22 mouse cellular contexts compared by ENCODE assay signal in the genomic region with DNA sequence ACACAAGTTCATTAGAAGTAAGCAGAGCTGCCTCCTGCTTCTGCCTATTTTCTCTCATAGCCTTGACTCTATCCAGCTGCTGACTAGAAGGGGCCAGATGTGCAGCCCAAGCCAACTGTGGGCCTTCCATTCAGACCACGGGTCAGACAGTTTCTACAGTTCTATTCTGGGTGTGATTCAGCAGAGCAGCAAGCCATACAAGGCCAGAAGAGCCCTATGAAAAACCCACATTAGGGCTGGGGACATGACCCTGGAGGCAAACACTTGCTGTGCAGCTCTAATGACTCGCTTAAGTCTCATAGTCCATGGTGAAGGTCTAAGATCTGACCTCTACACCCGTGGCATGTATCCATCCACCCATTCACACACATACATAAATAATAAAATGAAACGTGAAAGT. TPM values are rescaled to one million over a fixed set of nuclear protein-coding genes. Genes with fewer than 3 reads are reported as not detected.
A peak's percentile ranks its signal among the peaks of the same experiment; 100 is the strongest.
DNase-seq lines count a peak whose midpoint lies in the region; ATAC-seq lines count a peak whose summit lies in the region.
"Had no signal": no experiment of that assay in that cellular context is flagged by ENCODE, and none has a peak within 500 bp of the region (broad histone marks: within the 10 kb centered on the region; RNA-seq: fewer than 3 reads in every experiment).

No protein-coding gene starts in this region.

- H3K27ac ChIP-seq in liver, embryonic 12.5 days = no peak overlapping the region
- H3K27ac ChIP-seq: embryonic facial prominence, embryonic 10.5 days; embryonic facial prominence, embryonic 12.5 days; forebrain, embryonic 13.5 days; forebrain, embryonic 15.5 days had no signal

- no peak for ATAC-seq in liver, embryonic 12.5 days
- ATAC-seq: activated CD4-positive, CD25-positive, alpha-beta regulatory T cell, adult 4 months; forebrain, embryonic 13.5 days; forebrain, embryonic 15.5 days; forebrain, postnatal 0 days; Patski had no signal

- intact Hi-C loops in heart, postnatal 25 days (cut with DNase I) = no loop called here

- peaks cover 25% of the 10 kb centered on the region for H3K4me1 ChIP-seq in liver, embryonic 12.5 days
- H3K4me1 ChIP-seq: embryonic facial prominence, embryonic 12.5 days; forebrain, embryonic 13.5 days; forebrain, embryonic 15.5 days had no signal

- H3K9ac ChIP-seq in liver, embryonic 12.5 days = no peak overlapping the region
- H3K9ac ChIP-seq: embryonic facial prominence, embryonic 12.5 days; forebrain, embryonic 13.5 days; forebrain, embryonic 15.5 days; forebrain, postnatal 0 days had no signal

- H3K27me3 ChIP-seq in liver, embryonic 12.5 days (replicated peaks) = no peaks in the 10 kb centered on the region
- H3K27me3 ChIP-seq: embryonic facial prominence, embryonic 12.5 days; forebrain, embryonic 13.5 days; forebrain, embryonic 15.5 days; Patski had no signal

- no peaks in the 10 kb centered on the region for H3K36me3 ChIP-seq in liver, embryonic 12.5 days
- H3K36me3 ChIP-seq: embryonic facial prominence, embryonic 10.5 days; embryonic facial prominence, embryonic 12.5 days; forebrain, embryonic 15.5 days had no signal

- no peak overlapping the region for H3K4me2 ChIP-seq in liver, embryonic 12.5 days
- H3K4me2 ChIP-seq: embryonic facial prominence, embryonic 12.5 days; forebrain, embryonic 13.5 days; forebrain, embryonic 15.5 days had no signal

- H3K4me3 ChIP-seq in liver, embryonic 12.5 days = no peak overlapping the region
- H3K4me3 ChIP-seq: embryonic facial prominence, embryonic 10.5 days; embryonic facial prominence, embryonic 12.5 days; forebrain, embryonic 13.5 days; forebrain, embryonic 15.5 days had no signal

- peak; percentile 74 for DNase-seq in heart, adult 11 months
- DNase-seq in heart, postnatal 25 days (ENCODE audit: low spot score) = no peak
- DNase-seq in 3T3-L1 (ENCODE audit: low read depth, low spot score) (peak; percentile 28), 416B (ENCODE audit: low read depth) (peak; percentile 20), NIH3T3 (ENCODE audit: low read depth) (peak; percentile 9)
- DNase-seq in Muller cell, postnatal 12 days (ENCODE audit: inconsistent ontology term) = no peak
- DNase-seq: adrenal gland, postnatal 14 days; adrenal gland, postnatal 36 days; cerebellum, adult 11-12 months; cerebellum, adult 2 months; cerebellum, adult 9-10 months; cerebellum, postnatal 10 days; cerebellum, postnatal 25 days; forebrain, postnatal 0 days had no signal

- WGBS in liver, embryonic 12.5 days (ENCODE audit: insufficient replicate concordance) = 64% methylated on average over 4 of the region's 4 CpGs

- H3K9me3 ChIP-seq in liver, embryonic 12.5 days (replicated peaks) = no peaks in the 10 kb centered on the region
- H3K9me3 ChIP-seq: embryonic facial prominence, embryonic 10.5 days; embryonic facial prominence, embryonic 12.5 days; forebrain, embryonic 13.5 days; forebrain, embryonic 15.5 days; G1E had no signal

RNA-seq across cellular contexts. Expression of gene Cd80, which starts 10.7 kb away (rescaled TPM):
- under 1 TPM; 0.16 to 0.53 TPM for total RNA-seq in heart, postnatal 25 days (2021)
- 0.12 and 0.19 TPM in 2 replicates for polyA plus RNA-seq in liver, embryonic 12.5 days (2016; fragmentation: Nextera tagmentation; extraction: Ambion mirVana)

RNA-seq across cellular contexts. Expression of gene Adprh, which starts 13.6 kb away (rescaled TPM):
- total RNA-seq in heart, postnatal 25 days (2021) = 10 to 100 TPM; 25.8 to 28.0 TPM
- 50.8 and 53.5 TPM in 2 replicates for polyA plus RNA-seq in liver, embryonic 12.5 days (2016; fragmentation: Nextera tagmentation; extraction: Ambion mirVana)

RNA-seq across cellular contexts. Expression of gene Pla1a, which starts 33.1 kb away (rescaled TPM):
- 1 to 10 TPM; 6.5 to 8.4 TPM for total RNA-seq in heart, postnatal 25 days (2021)
- polyA plus RNA-seq in liver, embryonic 12.5 days (2016; fragmentation: Nextera tagmentation; extraction: Ambion mirVana) = 3.4 TPM in 2 replicates
- polyA plus RNA-seq: activated CD4-positive, CD25-positive, alpha-beta regulatory T cell, adult 4 months; embryonic facial prominence, embryonic 10.5 days; G1E had no signal

RNA-seq across cellular contexts. Expression of gene Timmdc1, which starts 56.4 kb away (rescaled TPM):
- total RNA-seq in heart, postnatal 25 days (2021) = 10 to 100 TPM; 70.7 to 75.8 TPM
- polyA plus RNA-seq in liver, embryonic 12.5 days (2016; fragmentation: Nextera tagmentation; extraction: Ambion mirVana) = 19.7 and 19.9 TPM in 2 replicates

Comparison
In these comparisons a context has a peak if more than half of its experiments do, and no peak if none do; other contexts are left out.
1. DNase-seq: peak in heart, adult 11 months (single experiment), 3T3-L1 (single experiment), 416B (single experiment) and NIH3T3 (single experiment); none in heart, postnatal 25 days (single experiment) and Muller cell, postnatal 12 days (single experiment).